Mouse (Mus musculus): ENCODE results near the gene Map3k1. TPM values are rescaled to one million over a fixed set of nuclear protein-coding genes. Genes with fewer than 3 reads are reported as not detected.
A peak's percentile ranks its signal among the peaks of the same experiment; 100 is the strongest.

The Map3k1 gene
- polyA plus RNA-seq, 1 experiment from 2014 or later, result 10.5 TPM

DNA sequence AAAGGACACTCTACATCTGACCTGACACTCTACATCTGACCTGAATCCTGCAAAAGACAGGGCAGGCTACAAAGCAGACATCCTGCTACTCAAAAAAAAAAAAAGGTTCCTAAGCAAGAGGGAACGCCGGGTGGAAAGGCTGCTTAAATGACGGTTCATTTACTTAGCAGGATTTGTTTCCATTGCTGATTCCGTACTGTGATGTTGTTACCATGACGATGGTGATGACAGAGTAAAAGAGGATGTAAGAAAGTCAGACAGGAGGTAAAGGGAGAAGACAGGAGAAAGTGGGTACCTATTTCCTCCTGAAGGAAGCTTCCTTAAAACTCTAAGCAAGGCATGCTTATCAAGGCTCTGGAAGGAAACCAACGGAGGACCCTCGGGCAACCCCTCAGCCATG lies 31.6 kb downstream of the Map3k1 start:
- Histone ChIP-seq H3K36me3 (peaks cover 33% of the 10 kb centered on the region), H3K27me3 (ENCODE audit: low read depth, poor library complexity, severe bottlenecking) (no peaks in the 10 kb centered on the region), H3K9me3 (replicated peaks) (no peaks in the 10 kb centered on the region), H3K4me1 (peaks cover 13% of the 10 kb centered on the region), H3K4me3 (no peak overlapping the region), H3K27ac (replicated peaks) (no peak overlapping the region)
- DNase-seq (ENCODE audit: low spot score), result no peak
- 65% methylated on average over 7 of the region's 7 CpGs for WGBS

GRCm38 (mm10) chr13:111772075-111772474 lies 36.7 kb downstream of the Map3k1 start:
- DNase-seq (ENCODE audit: low spot score), result no peak
- Histone ChIP-seq H3K36me3 (peaks cover 69% of the 10 kb centered on the region), H3K4me1 (peaks cover 3% of the 10 kb centered on the region; the same call in 1 of the 2 replicates), H3K27me3 (ENCODE audit: low read depth, poor library complexity, severe bottlenecking) (no peaks in the 10 kb centered on the region), H3K27ac (replicated peaks) (no peak overlapping the region), H3K9me3 (replicated peaks) (no peaks in the 10 kb centered on the region), H3K4me3 (no peak overlapping the region)
- WGBS, result 96% methylated on average over 8 of the region's 8 CpGs

GRCm38 (mm10) chr13:111771232-111771631 lies 37.6 kb downstream of the Map3k1 start:
- H3K27ac ChIP-seq (replicated peaks), result no peak overlapping the region
- H3K36me3 ChIP-seq, result peaks cover 77% of the 10 kb centered on the region
- H3K9me3 ChIP-seq (replicated peaks), result no peaks in the 10 kb centered on the region
- DNase-seq (ENCODE audit: low spot score), result peak; percentile 25
- no peaks in the 10 kb centered on the region for H3K4me1 ChIP-seq
- 68% methylated on average over 7 of the region's 7 CpGs for WGBS
- no peak overlapping the region for H3K4me3 ChIP-seq
- H3K27me3 ChIP-seq (ENCODE audit: low read depth, poor library complexity, severe bottlenecking), result no peaks in the 10 kb centered on the region

DNA sequence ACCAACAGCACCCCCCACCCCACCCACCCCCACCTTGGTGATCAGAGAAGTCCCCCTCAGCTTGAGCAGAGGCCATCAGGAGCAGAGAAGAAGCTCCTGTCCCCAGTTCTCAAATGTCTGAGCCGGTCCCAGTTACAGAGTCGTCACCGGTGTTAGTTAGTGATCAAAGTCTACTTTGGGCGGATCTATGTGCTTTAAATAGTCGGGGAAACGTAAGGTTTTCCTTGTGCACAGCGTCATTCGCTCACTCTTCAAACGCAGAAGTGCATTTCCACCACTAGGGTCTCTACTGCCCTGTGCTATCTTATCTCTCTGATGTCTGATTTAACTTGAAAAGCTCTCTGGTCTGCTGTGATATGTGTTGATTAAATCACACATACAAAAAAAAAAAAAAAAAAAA lies 38.0 kb downstream of the Map3k1 start:
- Histone ChIP-seq H3K4me3 (no peak overlapping the region), H3K27ac (replicated peaks) (no peak overlapping the region), H3K27me3 (ENCODE audit: low read depth, poor library complexity, severe bottlenecking) (no peaks in the 10 kb centered on the region), H3K4me1 (no peaks in the 10 kb centered on the region), H3K9me3 (replicated peaks) (no peaks in the 10 kb centered on the region), H3K36me3 (peaks cover 81% of the 10 kb centered on the region)
- whole genome bisulfite sequencing, result 93% methylated on average over 9 of the region's 9 CpGs
- no peak for DNase-seq (ENCODE audit: low spot score)

DNA sequence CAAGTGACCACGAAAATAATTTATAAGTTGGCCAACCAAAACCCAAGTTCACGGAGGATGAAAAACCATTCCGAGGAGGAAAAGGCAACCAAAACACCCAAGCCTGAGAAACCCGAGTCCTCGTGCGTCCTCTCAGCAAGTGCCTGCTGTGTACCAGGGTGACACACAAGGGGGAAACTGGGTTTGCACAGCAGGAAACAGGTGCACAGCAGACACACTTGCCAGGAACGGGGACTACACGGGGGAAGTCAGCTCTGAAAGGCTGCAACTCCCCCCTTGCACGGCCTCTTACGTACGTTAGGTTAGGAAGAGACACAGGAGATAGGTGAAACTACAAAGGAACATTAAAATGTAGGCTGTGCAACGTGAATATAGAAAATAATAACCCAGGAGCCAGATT lies 46.3 kb downstream of the Map3k1 start:
- peaks cover 98% of the 10 kb centered on the region for H3K36me3 ChIP-seq
- 93% methylated on average over 12 of the region's 12 CpGs for WGBS
- H3K27ac ChIP-seq (replicated peaks), result no peak overlapping the region
- no peaks in the 10 kb centered on the region for H3K9me3 ChIP-seq (replicated peaks)
- no peaks in the 10 kb centered on the region for H3K4me1 ChIP-seq
- no peaks in the 10 kb centered on the region for H3K27me3 ChIP-seq (ENCODE audit: low read depth, poor library complexity, severe bottlenecking)
- H3K4me3 ChIP-seq, result no peak overlapping the region
- no peak for DNase-seq (ENCODE audit: low spot score)

DNA sequence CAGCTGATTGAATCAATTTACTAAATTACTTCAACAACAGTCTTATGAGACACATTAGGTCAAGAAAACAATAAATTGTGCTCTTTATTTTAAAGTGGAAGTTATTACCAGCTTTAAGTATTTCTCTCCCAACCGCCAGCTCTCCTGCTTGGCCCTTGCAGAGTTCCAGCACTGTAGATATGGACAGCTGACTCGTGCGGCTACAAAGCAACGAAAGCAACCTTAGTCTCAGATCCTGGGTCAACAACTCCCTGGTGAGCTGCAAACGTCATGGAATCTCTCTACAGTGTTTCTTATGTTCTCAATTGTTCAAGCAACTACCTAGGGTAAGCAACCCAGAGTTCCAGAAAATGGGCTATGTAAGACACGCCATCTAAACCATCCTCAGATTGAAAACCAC lies 51.8 kb downstream of the Map3k1 start:
- no peak overlapping the region for H3K27ac ChIP-seq (replicated peaks)
- WGBS, result 93% methylated on average over 6 of the region's 6 CpGs
- no peaks in the 10 kb centered on the region for H3K4me1 ChIP-seq
- no peak for DNase-seq (ENCODE audit: low spot score)
- no peaks in the 10 kb centered on the region for H3K27me3 ChIP-seq (ENCODE audit: low read depth, poor library complexity, severe bottlenecking)
- no peaks in the 10 kb centered on the region; the same call in 1 of the 2 replicates for H3K9me3 ChIP-seq (replicated peaks)
- peaks cover 100% of the 10 kb centered on the region for H3K36me3 ChIP-seq
- no peak overlapping the region for H3K4me3 ChIP-seq

GRCm38 (mm10) chr13:111755937-111756336 lies 52.9 kb downstream of the Map3k1 start:
- Histone ChIP-seq H3K36me3 (peaks cover 98% of the 10 kb centered on the region), H3K27ac (replicated peaks) (no peak overlapping the region), H3K4me3 (no peak overlapping the region), H3K9me3 (replicated peaks) (no peaks in the 10 kb centered on the region; the same call in 1 of the 2 replicates), H3K4me1 (no peaks in the 10 kb centered on the region), H3K27me3 (ENCODE audit: low read depth, poor library complexity, severe bottlenecking) (no peaks in the 10 kb centered on the region)
- WGBS, result 93% methylated on average over 15 of the region's 15 CpGs
- DNase-seq (ENCODE audit: low spot score), result no peak

- no peak for DNase-seq (ENCODE audit: low spot score)
- peaks cover 98% of the 10 kb centered on the region for H3K36me3 ChIP-seq
- no peaks in the 10 kb centered on the region for H3K4me1 ChIP-seq
- no peak overlapping the region for H3K4me3 ChIP-seq
- H3K9me3 ChIP-seq (replicated peaks), result no peaks in the 10 kb centered on the region; the same call in 1 of the 2 replicates
- H3K27ac ChIP-seq (replicated peaks), result no peak overlapping the region
- 98% methylated on average over 18 of the region's 18 CpGs for whole genome bisulfite sequencing
- H3K27me3 ChIP-seq (ENCODE audit: low read depth, poor library complexity, severe bottlenecking), result no peaks in the 10 kb centered on the region
These were observed 53.4 kb downstream of the Map3k1 start for GRCm38 (mm10) chr13:111755377-111755776.

DNA sequence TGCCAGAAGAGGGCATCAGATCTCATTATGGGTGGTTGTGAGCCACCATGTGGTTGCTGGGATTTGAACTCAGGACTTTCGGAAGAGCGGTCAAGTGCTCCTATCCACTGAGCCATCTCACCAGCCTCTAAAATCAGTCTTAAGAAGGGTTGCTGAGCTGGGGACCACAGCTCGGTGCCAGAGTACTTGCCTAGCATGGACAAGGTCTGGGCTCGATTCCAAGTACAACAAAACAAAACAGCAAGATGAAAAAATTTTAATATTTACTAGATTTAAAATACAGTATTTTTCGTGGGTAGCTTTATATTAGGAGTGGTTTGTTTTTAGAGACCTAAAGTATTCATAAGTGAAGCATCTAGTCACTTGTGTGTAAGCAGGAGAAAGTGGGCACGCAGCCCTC lies 55.5 kb downstream of the Map3k1 start:
- H3K27me3 ChIP-seq (ENCODE audit: low read depth, poor library complexity, severe bottlenecking), result no peaks in the 10 kb centered on the region
- no peak for DNase-seq (ENCODE audit: low spot score)
- H3K36me3 ChIP-seq, result peaks cover 98% of the 10 kb centered on the region
- no peaks in the 10 kb centered on the region; the same call in 1 of the 2 replicates for H3K9me3 ChIP-seq (replicated peaks)
- H3K4me3 ChIP-seq, result no peak overlapping the region
- 95% methylated on average over 6 of the region's 6 CpGs for WGBS
- no peak overlapping the region for H3K27ac ChIP-seq (replicated peaks)
- H3K4me1 ChIP-seq, result no peaks in the 10 kb centered on the region

DNA sequence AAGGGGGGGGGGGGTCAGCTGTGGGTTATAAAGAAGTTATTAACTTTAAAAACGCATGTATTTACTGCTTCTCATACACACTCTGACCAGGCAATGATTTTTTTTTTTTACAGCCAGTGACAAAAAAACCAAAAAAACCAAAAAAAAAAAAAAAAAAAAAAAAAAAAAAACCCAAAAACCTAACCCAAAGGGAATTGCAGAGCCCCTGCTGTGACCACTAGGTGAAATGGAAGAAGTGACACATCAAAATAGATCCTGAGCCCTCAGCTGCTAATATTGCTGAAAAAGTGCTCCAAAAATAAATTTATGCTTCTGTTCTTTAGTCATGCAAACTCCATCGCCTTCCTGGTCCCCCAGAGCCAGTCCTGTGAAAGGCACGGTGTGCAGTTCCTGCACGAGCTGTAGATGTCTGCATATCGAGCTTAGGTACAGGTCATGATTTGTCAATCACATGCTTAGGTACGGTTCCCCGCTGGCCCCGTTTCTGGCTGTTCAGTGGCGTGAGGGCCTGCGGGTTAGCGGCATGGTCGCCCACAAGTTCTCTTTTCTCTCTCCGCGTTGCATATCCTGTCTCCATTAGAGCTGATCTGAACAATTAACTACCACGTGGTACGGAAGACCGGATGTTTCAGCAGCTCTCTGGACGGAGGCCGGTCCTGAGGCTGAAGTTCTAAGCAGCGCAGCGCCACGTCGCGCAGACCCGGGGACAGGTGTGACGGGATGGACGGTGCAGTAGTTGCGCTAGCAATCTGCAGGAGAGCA lies 60.3 kb downstream of the Map3k1 start:
- H3K27me3 ChIP-seq (ENCODE audit: low read depth, poor library complexity, severe bottlenecking), result no peaks in the 10 kb centered on the region
- no peaks in the 10 kb centered on the region for H3K4me1 ChIP-seq
- no peak for DNase-seq (ENCODE audit: low spot score)
- WGBS, result 96% methylated on average over 28 of the region's 28 CpGs
- H3K9me3 ChIP-seq (replicated peaks), result no peaks in the 10 kb centered on the region
- no peak overlapping the region for H3K4me3 ChIP-seq
- peaks cover 56% of the 10 kb centered on the region for H3K36me3 ChIP-seq
- H3K27ac ChIP-seq (replicated peaks), result no peak overlapping the region

DNA sequence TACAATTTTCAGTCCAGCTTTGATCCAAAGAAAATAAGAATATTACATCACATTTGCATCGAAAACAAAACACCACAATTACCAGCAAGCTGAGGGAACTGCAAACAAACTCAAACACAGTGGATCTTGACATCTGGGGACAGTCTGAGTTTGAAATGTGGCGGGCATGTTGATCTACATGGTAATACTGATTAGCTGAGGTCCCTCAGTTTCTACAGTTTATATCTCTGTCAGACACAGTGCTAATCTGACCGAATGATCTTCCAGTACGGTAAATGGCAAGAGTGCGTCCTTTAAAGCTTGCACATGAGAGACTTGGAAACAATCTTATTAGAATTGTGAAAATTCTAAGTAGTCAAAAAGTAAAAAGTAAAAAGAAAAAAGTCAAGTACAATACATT lies 62.0 kb downstream of the Map3k1 start:
- peaks cover 39% of the 10 kb centered on the region for H3K36me3 ChIP-seq
- no peaks in the 10 kb centered on the region for H3K9me3 ChIP-seq (replicated peaks)
- WGBS, result 94% methylated on average over 5 of the region's 5 CpGs
- H3K27me3 ChIP-seq (ENCODE audit: low read depth, poor library complexity, severe bottlenecking), result no peaks in the 10 kb centered on the region
- H3K4me1 ChIP-seq, result no peaks in the 10 kb centered on the region
- H3K4me3 ChIP-seq, result no peak overlapping the region
- H3K27ac ChIP-seq (replicated peaks), result no peak overlapping the region
- DNase-seq (ENCODE audit: low spot score), result no peak

- no peaks in the 10 kb centered on the region for H3K9me3 ChIP-seq (replicated peaks)
- H3K27me3 ChIP-seq (ENCODE audit: low read depth, poor library complexity, severe bottlenecking), result no peaks in the 10 kb centered on the region
These were observed 63.6 kb downstream of the Map3k1 start for GRCm38 (mm10) chr13:111745216-111745615.

GRCm38 (mm10) chr13:111744233-111745000 lies 64.4 kb downstream of the Map3k1 start:
- WGBS, result 86% methylated on average over 6 of the region's 6 CpGs
- H3K36me3 ChIP-seq, result peaks cover 17% of the 10 kb centered on the region
- H3K27ac ChIP-seq (replicated peaks), result no peak overlapping the region
- no peaks in the 10 kb centered on the region for H3K9me3 ChIP-seq (replicated peaks)
- no peak for DNase-seq (ENCODE audit: low spot score)
- H3K4me3 ChIP-seq, result no peak overlapping the region
- no peaks in the 10 kb centered on the region for H3K27me3 ChIP-seq (ENCODE audit: low read depth, poor library complexity, severe bottlenecking)
- H3K4me1 ChIP-seq, result no peaks in the 10 kb centered on the region

More at GRCm38 (mm10) chr13:111745216-111745615, 63.6 kb downstream of the Map3k1 start:
- whole genome bisulfite sequencing, result 90% methylated on average over 7 of the region's 7 CpGs
- no peak for DNase-seq (ENCODE audit: low spot score)
- Histone ChIP-seq H3K4me1 (no peaks in the 10 kb centered on the region), H3K4me3 (no peak overlapping the region), H3K27ac (replicated peaks) (no peak overlapping the region), H3K36me3 (peaks cover 25% of the 10 kb centered on the region)

All from midbrain, embryonic 10.5 days (tissue).